Mouse (Mus musculus) hindbrain, embryonic 10.5 days (tissue): ENCODE results near the gene Lgalsl. TPM values are rescaled to one million over a fixed set of nuclear protein-coding genes. Genes with fewer than 3 reads are reported as not detected.

Experiments used
- DNase-seq: peaks from one replicate; pipeline ENCODE4 v3.0.0-alpha.2; 2017; ENCODE audit warnings: low spot score
- H3K27ac ChIP-seq: fragments of 300-500 bp; sonication (generic); 2 replicates; pipeline ENCODE4 v1.5.1; 2016; ENCODE audit warnings: mild to moderate bottlenecking, moderate library complexity
- H3K27me3 ChIP-seq: fragments of 300-500 bp; sonication (generic); 2 replicates; pipeline ENCODE4 v1.6.1; 2016; ENCODE audit warnings: mild to moderate bottlenecking; ENCODE audit not compliant: poor library complexity, insufficient read depth, severe bottlenecking
- H3K36me3 ChIP-seq: fragments of 300-500 bp; sonication (generic); 2 replicates; pipeline ENCODE4 v1.6.1; 2016; ENCODE audit warnings: mild to moderate bottlenecking, moderate library complexity
- H3K4me1 ChIP-seq: fragments of 300-500 bp; sonication (generic); replicated peaks from 2 replicates; pipeline ENCODE4 v1.6.1; 2016; ENCODE audit warnings: mild to moderate bottlenecking
- H3K4me3 ChIP-seq: fragments of 300-500 bp; sonication (generic); 2 replicates; pipeline ENCODE4 v1.5.1; 2016; ENCODE audit warnings: mild to moderate bottlenecking, moderate library complexity
- H3K9me3 ChIP-seq: fragments of 300-500 bp; sonication (generic); 2 replicates; pipeline ENCODE4 v1.6.1; 2016; ENCODE audit warnings: mild to moderate bottlenecking, moderate library complexity
- WGBS: fragments of 180-500 bp; shearing (Covaris S2); methylation state at CpG from one replicate; pipeline ENCODE4 v1.1.7; 2016; 5-methylcytosine and 5-hydroxymethylcytosine counted together
- polyA plus RNA-seq: library from polyadenylated mRNA; unstranded; fragments of >200 nt; fragmentation: Nextera tagmentation; extraction: Ambion mirVana; gene quantifications from 2 replicates; pipeline ENCODE4 v1.2.1, GENCODE M21; 2016

Lgalsl gene
- polyA plus RNA-seq, 1 experiment from 2014 or later, result 23.6 TPM

DNA sequence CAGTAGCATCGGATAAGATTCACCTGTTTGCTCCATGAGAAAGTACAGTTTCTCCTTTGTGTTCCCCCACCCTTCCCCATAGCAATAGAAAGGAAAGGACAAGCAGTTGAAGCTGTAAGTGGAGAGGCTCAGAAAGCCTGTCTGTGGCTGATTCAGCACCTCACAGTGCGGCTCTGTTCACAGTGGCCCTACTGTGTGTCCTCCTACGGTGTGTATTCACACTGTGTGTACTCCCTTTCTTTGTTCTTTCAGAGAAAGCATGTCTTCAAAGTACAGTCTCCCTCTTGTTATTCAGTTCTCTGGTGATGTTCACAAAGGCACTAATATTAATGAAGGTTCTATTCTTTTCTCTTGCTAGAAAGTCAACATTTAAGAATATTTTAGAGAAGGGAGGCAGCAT, 38.2 kb downstream of the Lgalsl start:
- Histone ChIP-seq H3K4me1 (peaks cover 9% of the 10 kb centered on the region; the same call in 1 of the 2 replicates), H3K27ac (no peak overlapping the region), H3K9me3 (peaks cover under 1% of the 10 kb centered on the region; the same call in 1 of the 2 replicates), H3K4me3 (no peak overlapping the region), H3K36me3 (no peaks in the 10 kb centered on the region), H3K27me3 (no peaks in the 10 kb centered on the region)
- no peak for DNase-seq
- 81% methylated on average over 3 of the region's 3 CpGs for WGBS

DNA sequence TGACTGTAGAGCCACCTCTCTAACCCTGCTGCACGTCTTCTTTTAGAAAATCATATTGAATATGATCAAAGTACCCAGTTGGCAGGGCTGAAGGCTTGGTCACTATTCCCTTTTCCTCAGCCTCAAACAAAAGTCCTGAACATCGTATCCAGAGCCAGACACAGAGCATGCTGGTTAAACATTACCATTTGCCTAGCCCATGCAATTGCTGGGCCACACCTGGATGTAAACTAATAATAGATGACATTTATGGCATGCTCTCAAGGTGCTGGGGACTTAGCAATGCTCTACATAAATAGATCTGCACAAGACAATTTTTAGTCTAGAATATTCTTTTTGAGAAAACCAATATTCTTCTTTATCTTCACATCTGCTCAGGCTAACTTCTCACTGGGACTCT, 39.5 kb downstream of the Lgalsl start:
- Histone ChIP-seq H3K27ac (no peak overlapping the region), H3K9me3 (no peaks in the 10 kb centered on the region), H3K4me1 (peaks cover 9% of the 10 kb centered on the region; the same call in 1 of the 2 replicates), H3K4me3 (no peak overlapping the region), H3K36me3 (no peaks in the 10 kb centered on the region), H3K27me3 (no peaks in the 10 kb centered on the region)
- 82% methylated on average over 2 of the region's 2 CpGs for WGBS
- DNase-seq, result no peak

GRCm38 (mm10) chr11:20789015-20789414, 41.8 kb downstream of the Lgalsl start:
- 82% methylated on average over 1 of the region's 1 CpGs for WGBS
- Histone ChIP-seq H3K4me3 (no peak overlapping the region), H3K27me3 (no peaks in the 10 kb centered on the region)

DNA sequence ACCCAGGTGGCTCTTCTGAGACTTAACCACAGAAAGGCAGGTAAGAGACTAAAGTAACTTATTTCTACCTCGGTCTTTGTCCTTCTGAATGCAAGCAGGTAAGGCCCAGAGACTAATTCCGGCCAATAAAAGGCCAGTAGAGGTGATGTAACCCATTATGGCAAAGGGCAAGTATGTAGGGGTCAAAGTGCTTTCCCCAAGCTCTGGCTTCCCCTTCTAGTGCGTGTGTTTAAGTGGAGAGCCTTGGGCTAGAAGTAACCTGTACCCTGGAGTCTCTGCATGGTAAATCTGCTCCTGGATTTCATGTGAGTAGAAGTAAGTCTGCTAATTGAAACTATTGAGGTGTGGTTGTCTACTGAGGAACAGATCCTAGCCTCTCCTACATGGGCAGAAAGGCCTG, 42.8 kb downstream of the Lgalsl start:
- Histone ChIP-seq H3K4me3 (no peak overlapping the region), H3K36me3 (no peaks in the 10 kb centered on the region), H3K27me3 (no peaks in the 10 kb centered on the region), H3K27ac (no peak overlapping the region), H3K4me1 (no peaks in the 10 kb centered on the region), H3K9me3 (peaks cover 6% of the 10 kb centered on the region)
- DNase-seq, result no peak
- 79% methylated on average over 3 of the region's 3 CpGs for WGBS

More at GRCm38 (mm10) chr11:20789015-20789414, 41.8 kb downstream of the Lgalsl start:
- Histone ChIP-seq H3K4me1 (0 out of 2 replicates have a peak, but pooled peaks cover under 1% of the 10 kb centered on the region), H3K9me3 (peaks cover 6% of the 10 kb centered on the region), H3K36me3 (no peaks in the 10 kb centered on the region), H3K27ac (no peak overlapping the region)
- no peak for DNase-seq

GRCm38 (mm10) chr11:20786191-20786590, 44.7 kb downstream of the Lgalsl start:
- no peak for DNase-seq
- no peaks in the 10 kb centered on the region for H3K4me1 ChIP-seq
- peaks cover 6% of the 10 kb centered on the region for H3K9me3 ChIP-seq
- 64% methylated on average over 2 of the region's 2 CpGs for WGBS
- H3K27ac ChIP-seq, result no peak overlapping the region
- H3K36me3 ChIP-seq, result no peaks in the 10 kb centered on the region
- H3K27me3 ChIP-seq, result no peaks in the 10 kb centered on the region
- H3K4me3 ChIP-seq, result no peak overlapping the region

GRCm38 (mm10) chr11:20785186-20785585, 45.7 kb downstream of the Lgalsl start:
- no peaks in the 10 kb centered on the region for H3K27me3 ChIP-seq
- WGBS, result 85% methylated on average over 1 of the region's 1 CpGs
- peaks cover 6% of the 10 kb centered on the region for H3K9me3 ChIP-seq
- no peak overlapping the region for H3K27ac ChIP-seq
- H3K4me1 ChIP-seq, result no peaks in the 10 kb centered on the region
- H3K4me3 ChIP-seq, result no peak overlapping the region
- no peak for DNase-seq
- H3K36me3 ChIP-seq, result no peaks in the 10 kb centered on the region

GRCm38 (mm10) chr11:20784776-20785175, 46.1 kb downstream of the Lgalsl start:
- no peaks in the 10 kb centered on the region for H3K4me1 ChIP-seq
- no peak for DNase-seq
- H3K36me3 ChIP-seq, result no peaks in the 10 kb centered on the region
- H3K27ac ChIP-seq, result no peak overlapping the region
- 85% methylated on average over 6 of the region's 6 CpGs for WGBS
- peaks cover 6% of the 10 kb centered on the region for H3K9me3 ChIP-seq
- H3K27me3 ChIP-seq, result no peaks in the 10 kb centered on the region
- no peak overlapping the region for H3K4me3 ChIP-seq

- H3K4me3 ChIP-seq, result no peak overlapping the region
- H3K4me1 ChIP-seq, result no peaks in the 10 kb centered on the region
- H3K27ac ChIP-seq, result no peak overlapping the region
- no peaks in the 10 kb centered on the region for H3K27me3 ChIP-seq
- no peaks in the 10 kb centered on the region for H3K36me3 ChIP-seq
- no peak for DNase-seq
- WGBS, result 92% methylated on average over 1 of the region's 1 CpGs
- H3K9me3 ChIP-seq, result peaks cover 6% of the 10 kb centered on the region
These were observed 47.4 kb downstream of the Lgalsl start for GRCm38 (mm10) chr11:20783467-20783866.

- Histone ChIP-seq H3K27ac (no peak overlapping the region), H3K9me3 (peaks cover 6% of the 10 kb centered on the region), H3K36me3 (no peaks in the 10 kb centered on the region), H3K27me3 (no peaks in the 10 kb centered on the region), H3K4me3 (no peak overlapping the region), H3K4me1 (no peaks in the 10 kb centered on the region)
- 59% methylated on average over 2 of the region's 2 CpGs for WGBS
- no peak for DNase-seq
These were observed 48.2 kb downstream of the Lgalsl start for GRCm38 (mm10) chr11:20782620-20783019.

DNA sequence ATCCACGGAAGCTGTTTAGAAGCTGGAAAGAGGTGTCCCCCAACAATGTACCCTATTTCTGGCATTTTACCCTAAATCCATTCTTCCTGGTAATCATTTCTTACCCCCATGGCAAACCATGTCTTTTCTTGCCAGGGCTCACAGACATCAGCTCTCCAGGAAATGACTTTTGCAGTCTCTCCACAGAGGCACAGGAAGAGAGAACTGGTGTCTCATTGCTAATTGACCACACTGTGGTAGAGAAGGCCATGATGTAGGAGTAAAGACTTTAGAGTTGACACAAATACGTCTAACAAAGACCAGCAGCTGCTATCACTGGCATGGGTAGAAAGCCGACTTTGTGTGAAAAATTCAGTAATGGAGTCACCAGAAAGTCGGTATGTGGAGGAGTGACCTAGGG, 50.5 kb downstream of the Lgalsl start:
- no peak overlapping the region for H3K4me3 ChIP-seq
- WGBS, result 90% methylated on average over 4 of the region's 4 CpGs
- H3K27ac ChIP-seq, result no peak overlapping the region
- no peak for DNase-seq
- H3K36me3 ChIP-seq, result no peaks in the 10 kb centered on the region
- peaks cover 9% of the 10 kb centered on the region for H3K9me3 ChIP-seq
- no peaks in the 10 kb centered on the region for H3K27me3 ChIP-seq
- 0 out of 2 replicates have a peak, but pooled peaks cover 2% of the 10 kb centered on the region for H3K4me1 ChIP-seq

DNA sequence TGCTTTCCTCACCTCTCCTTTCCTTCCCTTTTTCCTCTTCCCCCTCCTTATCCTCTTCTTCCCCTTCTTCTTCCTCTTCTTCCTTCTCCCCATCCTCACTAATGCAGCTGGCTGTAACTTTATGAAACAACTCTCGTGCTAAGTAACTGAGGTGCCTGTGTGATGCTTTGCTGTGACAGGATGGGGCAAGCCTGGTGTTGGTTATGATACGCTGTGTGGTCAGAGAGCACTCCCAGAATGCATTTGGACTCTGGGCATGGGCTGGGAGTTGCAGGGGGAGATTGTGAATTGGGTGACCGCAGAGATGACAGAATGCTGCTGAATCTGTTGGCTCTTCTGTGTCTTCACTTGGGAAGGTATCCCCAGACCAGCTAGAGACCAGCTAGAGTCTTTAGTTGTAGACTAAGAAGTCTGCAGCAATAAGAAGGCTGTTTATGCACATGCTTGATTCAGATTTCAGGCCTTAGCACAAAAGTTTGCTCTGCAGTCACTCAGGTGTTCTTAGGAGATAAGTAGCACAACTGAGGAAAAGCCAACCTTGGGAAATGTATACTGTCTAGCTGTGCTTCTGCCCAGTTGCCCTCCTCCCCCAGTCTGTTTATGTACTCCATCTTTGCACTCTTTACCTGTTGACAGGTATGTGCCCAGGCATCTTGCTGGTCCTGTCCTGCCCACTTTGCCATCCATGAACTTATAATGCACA, 51.8 kb downstream of the Lgalsl start:
- Histone ChIP-seq H3K27ac (no peak overlapping the region), H3K36me3 (no peaks in the 10 kb centered on the region), H3K9me3 (0 out of 2 replicates have a peak, but pooled peaks cover 3% of the 10 kb centered on the region), H3K27me3 (no peaks in the 10 kb centered on the region), H3K4me3 (no peak overlapping the region), H3K4me1 (0 out of 2 replicates have a peak, but pooled peaks cover 2% of the 10 kb centered on the region)
- WGBS, result 88% methylated on average over 3 of the region's 3 CpGs
- DNase-seq, result no peak

GRCm38 (mm10) chr11:20778298-20778697, 52.6 kb downstream of the Lgalsl start:
- no peak for DNase-seq

GRCm38 (mm10) chr11:20776668-20777067, 54.2 kb downstream of the Lgalsl start:
- Histone ChIP-seq H3K27me3 (no peaks in the 10 kb centered on the region), H3K4me1 (0 out of 2 replicates have a peak, but pooled peaks cover 7% of the 10 kb centered on the region), H3K9me3 (0 out of 2 replicates have a peak, but pooled peaks cover 3% of the 10 kb centered on the region), H3K27ac (no peak overlapping the region), H3K36me3 (no peaks in the 10 kb centered on the region), H3K4me3 (no peak overlapping the region)
- DNase-seq, result no peak

More at GRCm38 (mm10) chr11:20778298-20778697, 52.6 kb downstream of the Lgalsl start:
- Histone ChIP-seq H3K27me3 (no peaks in the 10 kb centered on the region), H3K36me3 (no peaks in the 10 kb centered on the region), H3K27ac (no peak overlapping the region), H3K4me1 (0 out of 2 replicates have a peak, but pooled peaks cover 2% of the 10 kb centered on the region), H3K4me3 (no peak overlapping the region), H3K9me3 (0 out of 2 replicates have a peak, but pooled peaks cover 3% of the 10 kb centered on the region)
- 70% methylated on average over 1 of the region's 1 CpGs for WGBS
